Mouse (Mus musculus): Measurements from ENCODE around the gene Gins2. TPM values are rescaled to one million over a fixed set of nuclear protein-coding genes. Genes with fewer than 3 reads are reported as not detected.

The Gins2 gene
- total RNA-seq (2021) = 1 to 10 TPM; 2.9 to 4.6 TPM

DNA sequence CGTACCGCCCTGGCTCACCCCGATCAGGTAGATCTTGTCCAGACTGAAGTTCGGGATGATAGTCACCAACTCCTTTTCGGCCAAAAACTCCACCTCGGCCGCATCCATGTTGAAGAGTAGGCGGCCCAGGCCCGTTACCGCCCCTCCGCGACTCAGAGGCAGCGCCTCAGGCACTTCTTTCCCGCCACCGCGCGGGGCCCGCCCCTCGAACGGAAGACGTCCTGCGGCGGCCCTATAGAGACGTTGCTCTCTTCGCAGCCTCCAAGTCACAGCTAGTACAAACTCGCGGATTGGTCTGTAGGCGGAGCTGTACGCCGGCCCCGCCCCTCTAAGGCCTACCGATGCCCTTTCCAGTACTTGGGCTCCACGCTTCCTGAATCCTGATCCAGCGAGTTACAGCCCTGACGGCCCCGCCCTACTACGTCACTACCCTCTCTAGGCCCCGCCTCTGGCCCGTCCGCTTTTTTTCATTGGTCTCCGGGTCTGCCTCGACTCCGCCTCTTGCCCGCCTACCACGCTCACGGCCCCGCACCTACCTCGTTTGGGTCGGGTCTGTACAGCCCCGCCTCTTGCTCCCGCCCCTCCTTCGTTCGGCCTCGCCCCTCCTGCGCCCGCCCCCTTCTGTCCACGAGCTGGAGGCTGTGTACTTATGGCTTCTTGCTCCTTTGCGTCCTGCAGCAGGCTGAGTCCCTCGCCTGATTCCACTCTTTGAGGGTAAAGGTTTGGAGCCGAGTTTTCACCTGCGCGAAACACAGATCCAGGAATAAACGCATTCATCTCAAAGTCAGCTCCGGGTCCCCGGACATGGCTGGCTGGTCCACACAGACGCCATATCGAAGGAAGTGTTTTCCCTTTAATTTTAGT is at the start of gene Gins2:
Gene Gins2 (minus strand): TSS at position 397 of the 864 bp plus-strand sequence.
- peak; percentile 85 to 94 for DNase-seq (ENCODE audit: extremely low spot score in 1 of 2, low spot score in 1 of 2)

DNA sequence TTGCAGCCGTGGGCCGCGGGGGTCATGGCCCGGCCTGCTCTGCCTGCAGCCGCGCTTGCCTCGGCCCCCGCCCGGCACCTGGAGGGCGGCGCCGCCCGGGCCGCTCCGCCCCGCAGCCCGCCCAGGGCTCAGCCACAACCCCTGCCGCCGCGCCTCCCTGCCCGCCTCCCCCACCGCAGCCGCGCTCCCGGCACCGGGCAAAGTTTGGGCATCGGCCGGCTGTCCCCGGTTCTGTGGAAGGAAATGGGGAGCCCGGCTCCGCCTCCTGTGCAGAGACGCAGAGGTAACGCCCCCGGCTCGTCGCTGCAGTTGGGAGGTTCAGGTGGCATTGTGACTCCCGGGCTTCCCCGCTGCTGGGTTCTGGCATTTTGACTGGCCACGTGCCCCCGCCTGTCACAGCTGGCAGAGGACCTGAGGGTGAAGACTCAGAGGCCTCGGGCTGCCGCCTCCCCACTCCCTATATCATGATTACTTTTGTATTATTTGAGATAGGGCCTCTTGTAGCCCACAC is 45.3 kb upstream of the Gins2 start:
- DNase-seq (ENCODE audit: extremely low spot score in 1 of 2, low spot score in 1 of 2) = peak in 1 of 2 experiments; percentile 27

DNA sequence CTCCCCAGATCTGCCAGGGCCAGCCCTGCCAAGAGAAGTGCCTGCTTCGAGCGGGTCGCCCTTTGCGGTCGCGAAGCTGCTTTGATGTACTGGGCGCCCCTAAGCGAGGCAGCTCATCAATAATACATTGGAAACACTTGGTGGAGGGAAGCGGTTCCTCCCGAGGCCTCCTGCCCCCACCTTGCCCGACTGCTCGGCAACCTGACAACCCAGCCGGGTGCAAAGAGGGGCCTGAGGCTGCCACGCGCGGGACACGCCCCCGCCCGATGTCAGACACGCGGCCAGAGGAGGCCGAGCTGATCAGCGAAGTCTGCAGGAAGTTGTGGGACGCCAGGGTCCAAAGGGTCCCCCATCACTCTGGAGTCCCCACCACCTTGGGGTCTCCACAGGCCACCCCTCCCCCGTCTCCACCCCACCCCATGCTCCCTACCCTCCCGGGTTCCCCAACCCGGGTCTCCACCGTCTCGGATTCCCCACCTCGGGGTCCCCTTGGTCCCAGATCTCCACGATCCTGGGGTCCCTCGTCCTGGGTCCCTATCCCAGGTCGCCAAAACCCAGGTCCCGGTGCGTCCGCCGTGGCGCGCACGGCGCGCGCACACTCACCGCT is 44.7 kb upstream of the Gins2 start:
- DNase-seq (ENCODE audit: extremely low spot score in 1 of 2, low spot score in 1 of 2) = no peak

DNA sequence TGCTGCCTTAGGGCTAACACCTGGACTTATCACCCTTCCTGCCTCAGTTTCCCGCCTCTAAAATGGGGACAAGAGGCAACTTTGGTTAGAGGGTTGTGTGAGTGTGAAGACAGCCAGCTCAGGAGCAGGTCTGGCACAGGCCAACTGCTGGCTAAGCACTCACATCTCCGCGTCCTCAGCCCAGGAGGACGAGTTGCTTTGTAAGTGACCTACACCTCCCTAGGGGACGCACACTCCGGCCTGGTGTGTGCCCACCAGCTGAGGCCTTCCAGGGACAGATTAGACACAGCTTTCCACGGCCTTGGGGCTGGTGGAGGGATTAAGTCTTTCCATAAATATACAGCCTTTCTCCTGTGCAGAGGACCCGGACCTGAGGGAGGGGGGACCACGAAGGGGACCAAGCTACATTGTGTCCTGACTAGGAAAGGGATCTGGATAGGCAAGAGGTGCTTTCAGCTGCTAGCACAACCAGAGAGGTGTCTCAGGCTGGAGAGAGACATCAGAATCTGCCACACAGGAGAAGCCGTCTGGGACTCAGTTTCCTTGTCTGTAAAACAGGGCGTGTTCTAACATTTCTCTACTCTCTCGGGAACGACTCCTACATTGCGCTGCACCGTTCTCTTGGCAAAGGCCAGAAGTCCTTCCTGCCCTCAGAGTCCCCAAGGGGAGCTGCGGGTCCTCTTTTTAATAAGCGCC is 44.0 kb upstream of the Gins2 start:
- no peak for DNase-seq (ENCODE audit: extremely low spot score in 1 of 2, low spot score in 1 of 2)

DNA sequence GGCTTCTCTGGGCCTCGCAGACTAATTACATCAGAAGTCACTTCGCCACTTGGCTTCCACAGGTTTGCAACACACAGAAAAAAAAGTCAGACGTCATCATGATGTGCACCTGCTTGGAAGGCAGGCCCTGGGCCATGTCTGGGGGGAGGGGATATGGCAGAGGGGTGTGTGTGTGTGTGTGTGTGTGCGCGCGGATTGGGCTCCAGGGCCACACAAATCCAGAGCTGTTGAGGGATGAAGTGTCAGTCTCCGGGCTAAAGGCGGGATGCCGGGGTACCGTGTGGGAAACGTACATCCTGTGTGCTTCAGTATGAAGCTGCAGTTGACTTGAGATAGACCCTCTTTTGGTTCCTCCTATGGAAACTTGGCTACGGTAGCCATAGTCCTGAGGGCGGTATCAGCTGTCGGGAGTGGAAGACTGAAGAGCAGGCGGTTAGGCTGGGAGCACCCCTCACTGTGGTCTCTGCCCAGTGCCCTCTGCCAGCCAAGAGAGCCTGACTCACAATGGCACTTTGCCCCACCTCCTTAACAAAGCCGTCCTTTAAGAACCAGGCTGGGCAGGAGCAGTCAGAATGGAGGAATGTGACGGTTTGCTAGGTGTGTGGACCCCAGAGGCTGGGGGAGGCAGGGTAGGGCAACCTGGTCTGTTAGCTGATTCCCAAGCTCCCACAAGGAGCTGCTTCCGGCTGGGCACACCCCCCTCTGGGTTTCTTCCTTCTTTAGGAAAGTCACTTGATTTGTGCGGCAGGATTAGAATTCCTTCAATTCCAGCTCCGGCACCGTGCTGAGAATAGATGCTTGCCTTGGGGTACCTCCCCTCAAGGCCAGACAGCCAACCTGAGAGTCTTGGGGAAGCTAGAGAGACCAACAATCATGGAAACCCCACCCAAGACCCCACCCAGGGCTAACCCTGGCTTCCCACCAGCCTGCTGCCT is 42.6 kb upstream of the Gins2 start:
- no peak for DNase-seq (ENCODE audit: extremely low spot score in 1 of 2, low spot score in 1 of 2)

DNA sequence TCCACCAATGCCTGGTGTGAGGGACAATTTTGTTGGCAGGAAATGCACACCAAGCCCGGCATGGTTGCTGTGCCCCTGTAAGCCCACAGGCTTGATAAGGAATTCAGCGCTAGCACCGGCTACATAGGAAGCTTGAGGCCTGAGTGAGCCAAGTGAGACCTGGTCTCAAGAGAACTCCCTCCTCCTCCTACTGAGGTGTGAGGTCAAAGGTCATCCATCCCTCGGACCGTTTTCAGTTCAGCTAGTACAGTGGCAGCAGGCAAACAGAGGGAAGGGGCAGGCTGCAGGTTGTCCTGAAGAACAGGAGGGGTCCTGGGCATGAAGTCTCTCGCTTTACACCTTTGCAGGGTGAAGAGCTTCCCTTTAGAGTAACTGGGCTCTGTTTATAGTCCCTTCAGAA is 41.7 kb upstream of the Gins2 start:
- DNase-seq (ENCODE audit: extremely low spot score in 1 of 2, low spot score in 1 of 2) = no peak

DNA sequence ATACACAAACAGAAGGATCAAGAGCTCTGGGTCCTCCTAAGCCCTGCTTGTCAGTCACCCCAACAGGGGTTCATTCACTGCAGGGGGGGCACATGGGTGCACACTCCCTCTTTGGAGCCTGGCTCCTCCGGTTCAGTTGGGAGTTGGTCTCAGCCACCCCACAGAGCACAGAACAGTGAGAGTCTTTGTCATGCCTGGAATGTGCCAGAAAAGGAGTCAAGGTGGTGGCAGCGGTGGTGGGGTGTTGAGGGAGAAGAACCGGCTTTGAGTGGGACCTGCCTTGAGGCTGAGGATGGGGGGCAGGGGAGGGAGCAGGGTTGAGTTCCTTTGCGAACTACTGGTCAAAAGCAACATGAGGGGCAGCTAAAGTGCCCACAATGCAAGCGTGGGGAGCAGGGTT is 40.9 kb upstream of the Gins2 start:
- DNase-seq (ENCODE audit: extremely low spot score in 1 of 2, low spot score in 1 of 2) = no peak

DNA sequence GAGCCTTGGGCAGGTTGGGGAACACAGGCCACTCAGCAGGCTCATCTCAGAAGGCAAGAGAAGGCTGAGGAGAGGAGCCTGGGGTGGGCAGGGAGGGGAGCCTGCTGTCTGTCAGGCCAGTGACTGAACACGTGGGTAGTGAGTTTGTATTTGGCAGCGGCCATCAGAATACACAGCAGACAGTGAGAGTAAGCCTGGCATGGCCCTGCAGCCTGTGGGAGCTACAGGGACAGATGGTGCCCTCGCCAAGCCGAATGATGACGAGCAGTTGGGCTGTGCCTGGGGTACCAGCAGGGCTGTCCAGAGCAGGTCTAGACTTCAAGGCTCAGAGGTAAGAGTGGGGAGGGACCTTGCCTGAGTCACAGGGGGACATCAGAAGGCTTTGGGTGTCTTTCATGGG is 38.2 kb upstream of the Gins2 start:
- no peak for DNase-seq (ENCODE audit: extremely low spot score in 1 of 2, low spot score in 1 of 2)

DNA sequence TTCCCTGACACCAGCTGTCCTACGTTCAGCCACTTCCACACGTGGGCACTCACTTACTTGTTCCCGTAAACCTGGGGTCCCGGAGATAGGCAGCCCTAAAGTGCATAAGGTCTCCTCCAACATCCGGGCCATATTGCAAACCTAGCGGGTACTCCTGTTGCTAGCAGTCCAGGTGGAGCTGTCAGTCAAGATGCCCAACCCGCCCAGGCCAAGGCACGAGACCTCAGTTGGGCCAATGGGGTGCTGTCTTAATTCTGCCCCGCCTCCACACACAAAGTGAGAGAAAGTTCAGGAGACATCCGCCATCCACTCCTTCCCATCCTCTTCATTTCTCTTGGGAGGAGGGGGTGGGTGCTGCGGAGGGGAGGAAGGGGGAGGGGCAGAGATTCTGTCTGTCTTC is 37.4 kb upstream of the Gins2 start:
- DNase-seq (ENCODE audit: extremely low spot score in 1 of 2, low spot score in 1 of 2) = no peak

DNA sequence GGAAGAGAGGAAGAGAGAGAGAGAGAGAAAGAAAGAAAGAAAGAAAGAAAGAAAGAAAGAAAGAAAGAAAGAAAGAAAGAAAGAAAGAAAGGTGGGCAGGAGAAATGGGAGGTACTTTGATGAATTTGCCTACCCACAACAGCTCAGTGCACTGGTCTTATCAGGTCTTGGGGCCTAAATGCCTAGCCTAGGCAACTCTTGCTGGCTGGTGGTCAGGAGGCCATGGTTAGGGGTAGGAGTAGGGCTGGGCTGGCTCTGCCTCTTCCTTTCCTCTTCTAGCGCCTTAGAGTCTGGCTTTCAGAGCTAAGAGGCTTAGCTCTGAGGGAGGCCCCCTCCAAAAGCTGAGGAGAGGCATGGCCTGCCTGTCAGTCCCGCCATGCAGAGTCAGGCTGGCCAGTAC is 34.5 kb upstream of the Gins2 start:
- DNase-seq (ENCODE audit: extremely low spot score in 1 of 2, low spot score in 1 of 2) = no peak

DNA sequence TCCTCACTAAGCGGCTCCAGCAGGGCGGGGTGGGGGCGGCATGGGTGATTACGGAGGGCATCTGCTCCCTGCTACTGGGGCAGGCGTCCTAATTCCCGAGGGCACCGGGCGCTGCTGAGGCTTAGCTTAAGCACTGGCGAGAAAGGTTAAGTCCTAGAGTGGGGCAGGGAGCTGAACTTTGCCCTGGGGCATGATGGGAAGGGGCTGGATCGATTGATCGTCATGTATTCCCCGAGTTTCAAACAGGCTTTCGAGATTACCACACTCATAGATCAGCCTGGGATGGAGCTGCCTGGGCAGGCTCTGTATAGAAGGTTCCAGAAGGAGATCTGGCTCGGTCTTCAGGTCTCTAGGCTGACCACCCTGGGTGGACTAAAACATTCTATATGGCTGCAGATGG is 33.1 kb upstream of the Gins2 start:
- DNase-seq (ENCODE audit: extremely low spot score in 1 of 2, low spot score in 1 of 2) = no peak

DNA sequence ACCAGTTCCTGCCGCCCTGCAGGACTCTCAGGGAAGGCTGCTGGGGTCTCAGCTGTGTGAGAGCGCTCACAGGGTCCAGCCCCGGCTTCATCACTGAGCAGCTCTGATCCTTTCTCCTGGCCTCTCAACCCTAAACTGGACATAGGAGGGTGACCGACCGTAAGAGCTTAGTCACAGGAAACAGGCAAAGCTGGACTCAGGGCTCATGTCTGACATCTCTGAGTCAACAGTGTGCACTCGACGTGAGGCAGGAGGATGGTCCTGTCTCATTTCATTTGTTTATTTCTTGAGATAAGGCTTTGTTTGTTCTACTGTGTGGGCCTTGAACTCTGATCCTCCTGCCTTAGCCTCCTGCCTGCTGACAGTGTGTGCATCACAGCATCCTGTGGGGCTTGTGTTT is 31.3 kb upstream of the Gins2 start:
- DNase-seq (ENCODE audit: extremely low spot score in 1 of 2, low spot score in 1 of 2) = no peak

DNA sequence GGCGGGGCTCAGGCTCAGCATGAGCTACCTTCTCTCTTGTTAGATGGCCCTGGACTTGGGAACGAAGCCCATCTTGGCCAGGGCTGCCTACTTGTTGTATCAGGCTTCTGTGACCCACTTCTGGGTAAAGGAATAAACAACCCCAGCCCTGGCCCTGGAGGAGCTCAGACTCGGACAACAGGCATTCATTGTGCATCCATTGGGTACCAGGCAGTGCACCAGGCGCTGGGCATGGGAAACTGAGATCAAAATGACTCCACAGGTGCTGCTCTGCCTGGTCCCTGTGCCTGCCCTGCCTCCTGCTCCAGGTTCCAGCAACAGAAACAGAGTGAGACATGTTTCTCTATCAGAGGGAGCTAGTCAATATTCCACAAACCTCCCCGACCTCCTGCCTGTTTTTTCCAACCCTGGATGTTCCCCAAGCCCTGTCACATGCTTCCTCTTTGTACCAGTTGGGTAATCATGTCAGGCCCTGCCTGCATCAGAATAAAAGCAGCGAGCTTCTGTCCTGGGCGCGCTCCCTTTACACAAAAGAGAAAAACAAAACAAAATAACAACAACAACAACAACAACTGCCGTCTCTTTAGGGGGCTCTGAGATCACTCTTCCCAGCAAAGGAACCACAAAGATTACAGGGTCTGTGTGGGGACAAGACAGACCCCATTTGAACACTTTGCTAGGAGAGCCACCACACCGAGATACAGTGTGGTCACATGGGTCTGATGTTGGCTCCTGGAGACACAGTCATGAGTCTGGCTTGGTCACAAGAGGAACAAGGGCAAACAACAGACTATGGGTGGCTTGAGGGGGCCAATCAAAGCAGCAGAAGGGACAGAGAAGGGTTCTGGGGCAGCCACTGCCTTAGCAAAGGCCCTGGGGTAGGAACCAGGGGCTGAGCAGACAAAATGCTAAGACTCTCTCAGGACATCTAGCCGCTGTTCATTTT is 30.4 kb upstream of the Gins2 start:
- DNase-seq (ENCODE audit: extremely low spot score in 1 of 2, low spot score in 1 of 2) = peak in 1 of 2 experiments; percentile 31

DNA sequence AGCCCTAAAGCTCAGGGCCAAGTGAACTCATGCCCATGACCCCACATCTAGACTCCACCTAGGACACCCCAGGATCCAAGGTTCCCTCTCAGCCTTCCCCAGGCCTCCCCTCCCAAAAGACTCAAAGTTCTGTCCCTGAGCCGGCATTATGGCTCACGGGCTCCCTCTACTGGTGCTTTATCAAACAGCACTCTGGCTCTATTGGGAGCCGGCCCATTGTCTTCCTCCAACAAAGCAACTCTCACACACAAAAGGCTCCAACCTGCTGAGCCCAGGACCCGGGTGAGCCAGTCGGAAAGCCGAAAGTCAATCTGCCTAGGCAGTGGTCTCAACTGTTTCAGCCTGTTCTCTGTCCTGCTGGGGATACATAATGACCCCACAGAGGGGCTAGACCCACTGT is 29.0 kb upstream of the Gins2 start:
- peak; percentile 69 to 84 for DNase-seq (ENCODE audit: extremely low spot score in 1 of 2, low spot score in 1 of 2)

DNA sequence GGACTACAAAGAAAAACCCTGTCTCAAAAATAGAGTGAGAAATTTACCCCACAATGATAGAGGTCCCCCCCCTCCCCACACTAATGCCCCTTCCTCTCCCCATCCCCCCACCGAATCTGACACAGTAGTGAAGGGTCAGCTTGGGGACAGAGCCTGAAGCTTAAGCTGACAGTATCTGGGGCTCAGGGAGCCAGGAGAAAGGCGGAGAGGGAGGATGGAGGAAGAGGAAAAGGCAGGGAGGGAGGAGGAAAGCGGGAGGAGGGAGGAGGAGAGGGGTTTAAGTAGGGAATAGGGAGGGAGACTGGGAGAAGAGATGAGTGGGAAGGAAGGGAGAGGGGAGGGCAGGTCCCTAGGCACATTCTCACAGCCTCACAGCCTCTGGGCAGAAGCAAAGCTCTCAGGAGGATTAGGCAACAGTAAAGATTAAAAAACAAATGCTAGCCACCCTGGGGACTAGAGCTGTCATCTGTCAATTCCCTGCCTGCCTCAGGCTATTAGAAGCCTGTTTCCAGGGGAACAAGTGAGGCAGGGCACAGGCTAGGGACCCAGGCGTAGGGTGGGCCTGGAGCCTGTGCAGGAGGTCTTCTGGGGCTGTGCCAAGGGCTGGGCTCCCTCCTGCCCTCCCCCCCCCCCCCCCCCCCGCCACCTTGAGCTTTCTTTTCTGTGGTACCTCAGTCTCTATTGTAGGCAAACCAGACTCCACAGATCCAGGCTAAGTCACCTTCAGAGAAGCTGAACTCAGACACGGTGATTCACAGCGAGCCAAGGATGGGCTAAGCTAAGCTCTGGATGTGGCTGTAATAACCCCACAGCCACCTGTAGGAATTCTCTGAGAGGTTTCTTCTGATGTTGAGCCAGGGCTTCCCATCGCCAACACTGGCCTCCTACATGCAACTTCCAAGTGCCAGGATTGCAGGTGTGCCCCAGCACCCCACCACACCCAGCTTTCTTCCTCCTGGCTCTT is 27.8 kb upstream of the Gins2 start:
- no peak for DNase-seq (ENCODE audit: extremely low spot score in 1 of 2, low spot score in 1 of 2)

DNA sequence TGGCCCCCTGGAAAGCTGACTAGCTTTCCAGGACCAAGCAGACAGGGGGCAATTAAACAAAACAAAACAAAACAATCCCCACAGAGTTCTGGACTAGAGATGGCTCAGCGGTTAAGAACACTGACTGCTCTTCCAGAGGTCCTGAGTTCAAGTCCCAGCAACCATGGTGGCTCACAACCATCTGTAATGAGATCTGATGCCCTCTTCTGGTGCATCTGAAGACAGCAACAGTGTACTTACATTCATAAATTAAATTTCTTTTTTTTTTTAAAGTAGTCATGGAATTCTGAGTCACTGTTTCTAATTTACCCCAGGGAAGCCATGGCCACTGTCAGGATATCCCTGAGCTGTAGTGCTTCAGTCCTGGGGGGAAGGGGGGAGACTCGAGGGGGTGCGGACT is 25.4 kb upstream of the Gins2 start:
- DNase-seq (ENCODE audit: extremely low spot score in 1 of 2, low spot score in 1 of 2) = no peak

DNA sequence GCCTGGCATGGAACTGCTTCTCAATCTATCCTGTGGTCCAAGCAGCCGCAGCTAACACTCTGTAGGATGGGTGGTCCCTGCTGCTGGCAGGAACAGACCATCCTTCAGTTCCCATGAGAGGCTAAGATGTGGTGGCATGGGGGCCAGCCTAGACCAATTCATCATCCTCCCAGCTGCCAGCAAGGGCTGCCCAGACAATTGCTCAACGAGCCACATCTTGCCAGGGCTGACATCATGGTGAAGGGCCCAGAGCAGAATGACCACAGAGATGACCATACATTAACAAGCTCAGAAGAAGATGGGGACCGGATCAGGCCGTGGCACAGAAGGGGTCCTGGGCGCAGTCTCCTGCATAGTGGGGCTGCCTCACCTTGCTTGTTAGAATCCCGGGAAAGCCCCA is 21.7 kb upstream of the Gins2 start:
- DNase-seq (ENCODE audit: extremely low spot score in 1 of 2, low spot score in 1 of 2) = no peak

DNA sequence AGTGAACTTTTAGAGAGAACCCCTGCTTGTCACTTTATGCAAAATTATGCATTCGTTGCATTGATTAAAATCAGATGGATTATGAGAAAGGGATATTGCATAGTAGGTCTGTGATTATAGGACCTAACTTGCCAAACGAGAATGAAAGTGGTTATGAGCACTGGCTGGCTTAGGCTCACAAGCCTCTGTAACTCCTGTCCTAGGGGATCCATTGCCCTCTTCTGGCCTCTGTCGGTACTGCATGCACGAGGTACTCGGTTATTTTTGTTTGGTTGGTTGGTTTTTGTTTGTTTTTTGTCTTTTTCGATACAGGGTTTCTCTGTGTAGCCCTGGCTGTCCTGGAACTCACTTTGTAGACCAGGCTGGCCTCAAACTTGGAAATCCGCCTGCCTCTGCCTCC is 18.8 kb upstream of the Gins2 start:
- peak; percentile 79 to 98 for DNase-seq (ENCODE audit: extremely low spot score in 1 of 2, low spot score in 1 of 2)
